Mouse (Mus musculus): ENCODE results near the gene Nup155. TPM values are rescaled to one million over a fixed set of nuclear protein-coding genes. Genes with fewer than 3 reads are reported as not detected.
A peak's percentile ranks its signal among the peaks of the same experiment; 100 is the strongest.

Nup155 gene
- total and polyA plus RNA-seq, 2 experiments from 2014 or later, result 6.8 to 42.0 TPM

- Histone ChIP-seq H3K9ac (replicated peaks; ENCODE audit: low read length, poor library complexity, severe bottlenecking) (no peak overlapping the region), H3K4me2 (ENCODE audit: low read depth, low read length, poor library complexity, severe bottlenecking) (no peak overlapping the region), H3K27ac (ENCODE audit: low read depth, low read length) (no peak overlapping the region), H3K9me3 (ENCODE audit: low read length) (no peaks in the 10 kb centered on the region), H3K4me3 (ENCODE audit: low read depth, low read length) (no peak overlapping the region), H3K36me3 (ENCODE audit: insufficient read depth, low read length) (peaks cover 21% of the 10 kb centered on the region; the same call in 1 of the 2 replicates), H3K27me3 (ENCODE audit: insufficient read depth, low read length) (no peaks in the 10 kb centered on the region), H3K4me1 (ENCODE audit: insufficient read depth, low read length) (no peaks in the 10 kb centered on the region)
- TF ChIP-seq CTCF (IDR thresholded peaks at IDR 0.05), result no peak
- WGBS, result 97% methylated on average over 1 of the region's 1 CpGs
- ATAC-seq (ENCODE audit: low FRiP score) (no peak), DNase-seq (ENCODE audit: low spot score) (no peak)
These were observed 52.8 kb downstream of the Nup155 start for GRCm38 (mm10) chr15:8161841-8162240.

- Histone ChIP-seq H3K27ac (ENCODE audit: low read depth, low read length) (peak within 1 kb of the TSS; percentile 88), H3K9ac (replicated peaks; ENCODE audit: low read length, poor library complexity, severe bottlenecking) (peak within 1 kb of the TSS; percentile 92), H3K4me1 (ENCODE audit: insufficient read depth, low read length) (peaks cover 5% of the 10 kb centered on the region; the same call in 1 of the 2 replicates), H3K9me3 (ENCODE audit: low read length) (no peaks in the 10 kb centered on the region), H3K36me3 (ENCODE audit: insufficient read depth, low read length) (peaks cover 8% of the 10 kb centered on the region; the same call in 1 of the 2 replicates), H3K4me2 (ENCODE audit: low read depth, low read length, poor library complexity, severe bottlenecking) (peak within 1 kb of the TSS; percentile 44), H3K4me3 (ENCODE audit: low read depth, low read length) (peak within 1 kb of the TSS; percentile 75), H3K27me3 (ENCODE audit: insufficient read depth, low read length) (no peaks in the 10 kb centered on the region)
- TF ChIP-seq CTCF (IDR thresholded peaks at IDR 0.05), result no peak
- WGBS, result 1% methylated on average over 35 of the region's 47 CpGs
- DNase-seq (ENCODE audit: low spot score) (peak; percentile 95), ATAC-seq (ENCODE audit: low FRiP score) (peak; percentile 98)
These were observed 59.7 kb downstream of the Nup155 start, which contains the start of gene Cplane1 for GRCm38 (mm10) chr15:8168591-8169265. Cplane1 (plus strand) TSS chr15:8169106.

- H3K4me2 ChIP-seq (ENCODE audit: low read depth, low read length, poor library complexity, severe bottlenecking), result peak overlapping the region; percentile 44
- no peak for TF ChIP-seq CTCF (IDR thresholded peaks at IDR 0.05)
- no peaks in the 10 kb centered on the region for H3K27me3 ChIP-seq (ENCODE audit: insufficient read depth, low read length)
- H3K4me1 ChIP-seq (ENCODE audit: insufficient read depth, low read length), result peaks cover 5% of the 10 kb centered on the region; the same call in 1 of the 2 replicates
- H3K9me3 ChIP-seq (ENCODE audit: low read length), result no peaks in the 10 kb centered on the region
- peaks cover 8% of the 10 kb centered on the region; the same call in 1 of the 2 replicates for H3K36me3 ChIP-seq (ENCODE audit: insufficient read depth, low read length)
- peak overlapping the region; percentile 92 for H3K9ac ChIP-seq (replicated peaks; ENCODE audit: low read length, poor library complexity, severe bottlenecking)
- WGBS, result under 1% methylated on average over 25 of the region's 25 CpGs
- ATAC-seq (ENCODE audit: low FRiP score) (peak; percentile 84), DNase-seq (ENCODE audit: low spot score) (peak; percentile 68)
- H3K4me3 ChIP-seq (ENCODE audit: low read depth, low read length), result peak overlapping the region; percentile 75
- peak overlapping the region; percentile 88 for H3K27ac ChIP-seq (ENCODE audit: low read depth, low read length)
These were observed 60.2 kb downstream of the Nup155 start for GRCm38 (mm10) chr15:8169266-8169746.

- no peaks in the 10 kb centered on the region for H3K9me3 ChIP-seq (ENCODE audit: low read length)
- H3K27me3 ChIP-seq (ENCODE audit: insufficient read depth, low read length), result no peaks in the 10 kb centered on the region
- H3K9ac ChIP-seq (replicated peaks; ENCODE audit: low read length, poor library complexity, severe bottlenecking), result no peak overlapping the region
- DNase-seq (ENCODE audit: low spot score) (no peak), ATAC-seq (ENCODE audit: low FRiP score) (no peak)
- H3K27ac ChIP-seq (ENCODE audit: low read depth, low read length), result no peak overlapping the region
- TF ChIP-seq CTCF (IDR thresholded peaks at IDR 0.05), result no peak
- no peak overlapping the region for H3K4me2 ChIP-seq (ENCODE audit: low read depth, low read length, poor library complexity, severe bottlenecking)
- H3K36me3 ChIP-seq (ENCODE audit: insufficient read depth, low read length), result peaks cover 53% of the 10 kb centered on the region
- H3K4me1 ChIP-seq (ENCODE audit: insufficient read depth, low read length), result no peaks in the 10 kb centered on the region
- H3K4me3 ChIP-seq (ENCODE audit: low read depth, low read length), result no peak overlapping the region
- 93% methylated on average over 3 of the region's 3 CpGs for WGBS
These were observed 80.5 kb downstream of the Nup155 start for GRCm38 (mm10) chr15:8189563-8189962.

- no peak overlapping the region for H3K4me3 ChIP-seq (ENCODE audit: low read depth, low read length)
- no peak for ATAC-seq (ENCODE audit: low FRiP score)
- no peak overlapping the region for H3K27ac ChIP-seq (ENCODE audit: low read depth, low read length)
- TF ChIP-seq CTCF (IDR thresholded peaks at IDR 0.05), result no peak
- WGBS, result 96% methylated on average over 3 of the region's 3 CpGs
- DNase-seq (ENCODE audit: low spot score), result no peak
- H3K9ac ChIP-seq (replicated peaks; ENCODE audit: low read length, poor library complexity, severe bottlenecking), result no peak overlapping the region
- no peaks in the 10 kb centered on the region for H3K27me3 ChIP-seq (ENCODE audit: insufficient read depth, low read length)
- H3K36me3 ChIP-seq (ENCODE audit: insufficient read depth, low read length), result peaks cover 60% of the 10 kb centered on the region
- H3K4me1 ChIP-seq (ENCODE audit: insufficient read depth, low read length), result no peaks in the 10 kb centered on the region
- H3K4me2 ChIP-seq (ENCODE audit: low read depth, low read length, poor library complexity, severe bottlenecking), result no peak overlapping the region
- H3K9me3 ChIP-seq (ENCODE audit: low read length), result no peaks in the 10 kb centered on the region
These were observed 81.4 kb downstream of the Nup155 start for GRCm38 (mm10) chr15:8190435-8190834.

- Histone ChIP-seq H3K4me1 (ENCODE audit: insufficient read depth, low read length) (no peaks in the 10 kb centered on the region), H3K27me3 (ENCODE audit: insufficient read depth, low read length) (no peaks in the 10 kb centered on the region), H3K9ac (replicated peaks; ENCODE audit: low read length, poor library complexity, severe bottlenecking) (no peak overlapping the region), H3K4me2 (ENCODE audit: low read depth, low read length, poor library complexity, severe bottlenecking) (no peak overlapping the region), H3K9me3 (ENCODE audit: low read length) (no peaks in the 10 kb centered on the region), H3K36me3 (ENCODE audit: insufficient read depth, low read length) (peaks cover 35% of the 10 kb centered on the region), H3K27ac (ENCODE audit: low read depth, low read length) (no peak overlapping the region), H3K4me3 (ENCODE audit: low read depth, low read length) (no peak overlapping the region)
- ATAC-seq (ENCODE audit: low FRiP score), result no peak
- no peak for DNase-seq (ENCODE audit: low spot score)
- TF ChIP-seq CTCF (IDR thresholded peaks at IDR 0.05), result peak; percentile 36
These were observed 91.2 kb downstream of the Nup155 start for GRCm38 (mm10) chr15:8200317-8200716.

Data from midbrain, postnatal 0 days (tissue).